Mouse (Mus musculus) intestine, postnatal 0 days (tissue): ENCODE measurements around the gene Iffo1. TPM values are rescaled to one million over a fixed set of nuclear protein-coding genes. Genes with fewer than 3 reads are reported as not detected.
A peak's percentile ranks its signal among the peaks of the same experiment; 100 is the strongest.

Experiments
- ATAC-seq: fragments of 200-750 bp; cut with Nextera tagmentation; 2 replicates; pipeline ENCODE4 v1.8.0; 2017; ENCODE audit warnings: mild to moderate bottlenecking, moderate TSS enrichment, moderate library complexity
- H3K27ac ChIP-seq: fragments of 300-500 bp; sonication (generic); 2 replicates; pipeline ENCODE4 v1.5.1; 2014; ENCODE audit warnings: mild to moderate bottlenecking, low read depth, low read length, moderate library complexity
- H3K27me3 ChIP-seq: fragments of 300-500 bp; sonication (generic); replicated peaks from 2 replicates; pipeline ENCODE4 v1.6.1; 2014; ENCODE audit warnings: low read length, mixed read lengths; ENCODE audit not compliant: control insufficient read depth, insufficient read depth
- H3K36me3 ChIP-seq: fragments of 300-500 bp; sonication (generic); 2 replicates; pipeline ENCODE4 v1.6.1; 2014; ENCODE audit warnings: mild to moderate bottlenecking, moderate library complexity; ENCODE audit not compliant: control insufficient read depth, insufficient read depth
- H3K4me1 ChIP-seq: fragments of 300-500 bp; sonication (generic); replicated peaks from 2 replicates; pipeline ENCODE4 v1.6.1; 2014; ENCODE audit warnings: antibody characterized with exemption, low read length, mixed read lengths; ENCODE audit not compliant: control insufficient read depth, insufficient read depth
- H3K4me2 ChIP-seq: fragments of 300-500 bp; sonication (generic); replicated peaks from 2 replicates; pipeline ENCODE4 v1.6.1; 2014; ENCODE audit warnings: low read depth, mild to moderate bottlenecking, moderate library complexity
- H3K4me3 ChIP-seq: fragments of 300-500 bp; sonication (generic); 2 replicates; pipeline ENCODE4 v1.5.1; 2014; ENCODE audit warnings: low read depth, low read length
- H3K9ac ChIP-seq: fragments of 300-500 bp; sonication (generic); 2 replicates; pipeline ENCODE4 v1.6.1; 2014; ENCODE audit warnings: mild to moderate bottlenecking, low read depth, low read length
- H3K9me3 ChIP-seq: fragments of 300-500 bp; sonication (generic); 2 replicates; pipeline ENCODE4 v1.6.1; 2016; ENCODE audit warnings: mixed run types; ENCODE audit not compliant: control insufficient read depth
- CTCF ChIP-seq: sonication (generic); IDR thresholded peaks from 2 replicates; pipeline ENCODE4 v1.5.1; 2016; ENCODE audit warnings: low read depth, mild to moderate bottlenecking, control low read depth, antibody characterized with exemption, moderate library complexity
- WGBS: fragments of 180-500 bp; shearing (Covaris S2); extraction: QIAGEN DNeasy Blood & Tissue Kit; methylation state at CpG from one replicate; pipeline ENCODE4 v1.1.7; 2014; 5-methylcytosine and 5-hydroxymethylcytosine counted together
- polyA plus RNA-seq: library from polyadenylated mRNA; unstranded; fragments of >200 nt; fragmentation: Nextera tagmentation; extraction: Ambion mirVana; gene quantifications from 2 replicates; pipeline ENCODE4 v1.2.1, GENCODE M21; 2015

Iffo1 gene
- 3.2 and 3.9 TPM in 2 replicates for polyA plus RNA-seq

DNA sequence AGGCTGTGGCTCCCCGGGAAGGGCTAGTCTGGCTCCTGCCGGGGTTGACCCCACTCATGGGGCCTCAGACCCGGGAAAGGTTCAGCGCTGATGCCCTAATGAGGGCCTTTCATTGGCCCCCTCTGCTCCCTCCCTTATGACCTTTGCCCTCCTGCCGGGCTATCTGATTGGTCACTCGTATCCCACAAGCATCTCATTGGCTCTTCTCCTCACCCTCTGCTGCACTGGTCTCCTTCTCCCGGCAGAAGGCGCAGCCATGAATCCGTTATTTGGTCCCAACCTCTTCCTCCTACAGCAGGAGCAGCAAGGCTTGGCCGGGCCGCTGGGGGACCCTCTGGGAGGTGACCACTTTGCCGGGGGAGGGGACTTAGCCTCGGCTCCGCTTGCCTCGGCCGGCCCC lies at the start of gene Iffo1:
Gene Iffo1, plus strand, starts transcription at position 241 of the 400 bp plus-strand sequence.
- peak; percentile 74 for TF ChIP-seq CTCF
- Histone ChIP-seq H3K4me1 (no peaks in the 10 kb centered on the region), H3K9me3 (no peaks in the 10 kb centered on the region), H3K27ac (peak within 1 kb of the TSS; percentile 42; the same call in 1 of the 2 replicates), H3K4me3 (peak within 1 kb of the TSS; percentile 57), H3K4me2 (peak within 1 kb of the TSS; percentile 68), H3K9ac (peak within 1 kb of the TSS; percentile 62), H3K36me3 (peaks cover 26% of the 10 kb centered on the region), H3K27me3 (no peaks in the 10 kb centered on the region)
- ATAC-seq, result peak; percentile 87
- 1% methylated on average over 16 of the region's 16 CpGs for WGBS

DNA sequence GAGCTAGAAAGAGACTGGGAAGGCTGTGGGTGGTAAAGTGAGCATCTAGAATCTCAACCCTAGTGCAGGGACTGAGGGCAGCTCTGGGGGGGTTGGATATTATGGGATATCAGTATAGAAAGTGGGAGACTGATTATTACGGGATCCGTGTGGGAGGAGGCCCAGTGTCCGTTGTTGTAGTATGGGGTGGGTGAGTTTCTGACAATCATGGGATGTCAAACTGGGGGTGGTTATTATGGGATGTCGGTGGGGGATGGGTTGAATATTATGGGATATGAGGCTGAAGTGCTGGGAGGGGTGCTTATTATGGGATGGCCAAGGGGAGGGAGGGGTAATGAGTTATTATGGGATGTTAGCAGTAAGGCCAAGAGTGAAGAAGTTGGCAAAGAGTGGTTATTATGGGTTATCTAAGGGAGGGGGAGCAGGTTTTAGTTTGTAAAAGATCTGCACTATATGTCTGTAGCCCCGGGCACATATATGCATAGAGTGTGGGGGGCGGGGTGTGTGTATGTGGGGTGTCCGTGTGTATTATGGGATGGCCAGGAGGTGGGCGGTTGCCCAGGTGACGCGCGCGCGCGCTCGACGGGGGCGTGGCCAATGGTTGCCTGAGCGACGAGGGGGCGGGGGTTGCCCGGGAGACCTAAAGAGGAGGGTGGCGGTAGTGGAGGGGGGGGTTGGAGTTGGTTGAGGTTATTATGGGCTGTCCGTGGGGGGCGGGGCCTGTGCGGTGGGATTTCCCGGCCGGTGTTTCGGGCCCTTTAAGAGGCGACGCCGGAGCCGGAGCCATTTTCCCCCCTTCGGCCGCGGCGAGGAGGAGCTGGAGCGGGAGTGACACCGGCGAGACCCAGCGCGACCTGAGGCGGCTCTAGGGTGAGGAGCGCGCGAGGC lies 49.4 kb upstream of the Iffo1 start, which contains the start of gene Chd4:
Gene Chd4, plus strand, starts transcription at position 591 of the 888 bp plus-strand sequence.
- peak within 1 kb of the TSS; percentile 79 for H3K4me3 ChIP-seq
- peak within 1 kb of the TSS; percentile 70 for H3K4me2 ChIP-seq
- peaks cover 12% of the 10 kb centered on the region; the same call in 1 of the 2 replicates for H3K4me1 ChIP-seq
- TF ChIP-seq CTCF, result no peak
- ATAC-seq, result peak; percentile 68
- H3K27ac ChIP-seq, result peak within 1 kb of the TSS; percentile 91
- H3K9ac ChIP-seq, result peak within 1 kb of the TSS; percentile 91
- H3K27me3 ChIP-seq, result no peaks in the 10 kb centered on the region
- 3% methylated on average over 30 of the region's 45 CpGs for WGBS
- no peaks in the 10 kb centered on the region for H3K9me3 ChIP-seq
- peaks cover 13% of the 10 kb centered on the region for H3K36me3 ChIP-seq

DNA sequence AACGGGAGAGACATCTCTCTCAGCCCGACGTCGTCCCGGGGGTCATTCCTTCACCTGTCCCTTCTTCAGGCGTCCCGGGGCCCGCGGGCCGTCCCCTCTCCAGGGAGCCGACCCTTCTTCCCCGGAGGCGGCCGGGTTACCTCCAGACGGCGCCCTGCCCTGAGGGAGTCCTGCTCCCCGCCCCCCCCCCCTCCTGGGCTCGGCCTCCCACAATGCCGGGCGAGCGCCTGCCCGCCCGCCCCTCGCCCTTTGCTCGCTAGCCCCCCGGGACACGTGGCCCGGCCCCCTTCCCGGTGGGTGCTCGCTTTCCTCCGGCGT lies 48.8 kb upstream of the Iffo1 start:
- Histone ChIP-seq H3K4me2 (peak overlapping the region; percentile 70), H3K4me3 (peak overlapping the region; percentile 79), H3K27me3 (no peaks in the 10 kb centered on the region), H3K9ac (peak overlapping the region; percentile 91), H3K36me3 (peaks cover 18% of the 10 kb centered on the region), H3K27ac (peak overlapping the region; percentile 91), H3K4me1 (peaks cover 12% of the 10 kb centered on the region; the same call in 1 of the 2 replicates), H3K9me3 (no peaks in the 10 kb centered on the region)
- no peak for TF ChIP-seq CTCF
- no peak; the same call in 1 of the 2 replicates for ATAC-seq
- 3% methylated on average over 12 of the region's 32 CpGs for WGBS

DNA sequence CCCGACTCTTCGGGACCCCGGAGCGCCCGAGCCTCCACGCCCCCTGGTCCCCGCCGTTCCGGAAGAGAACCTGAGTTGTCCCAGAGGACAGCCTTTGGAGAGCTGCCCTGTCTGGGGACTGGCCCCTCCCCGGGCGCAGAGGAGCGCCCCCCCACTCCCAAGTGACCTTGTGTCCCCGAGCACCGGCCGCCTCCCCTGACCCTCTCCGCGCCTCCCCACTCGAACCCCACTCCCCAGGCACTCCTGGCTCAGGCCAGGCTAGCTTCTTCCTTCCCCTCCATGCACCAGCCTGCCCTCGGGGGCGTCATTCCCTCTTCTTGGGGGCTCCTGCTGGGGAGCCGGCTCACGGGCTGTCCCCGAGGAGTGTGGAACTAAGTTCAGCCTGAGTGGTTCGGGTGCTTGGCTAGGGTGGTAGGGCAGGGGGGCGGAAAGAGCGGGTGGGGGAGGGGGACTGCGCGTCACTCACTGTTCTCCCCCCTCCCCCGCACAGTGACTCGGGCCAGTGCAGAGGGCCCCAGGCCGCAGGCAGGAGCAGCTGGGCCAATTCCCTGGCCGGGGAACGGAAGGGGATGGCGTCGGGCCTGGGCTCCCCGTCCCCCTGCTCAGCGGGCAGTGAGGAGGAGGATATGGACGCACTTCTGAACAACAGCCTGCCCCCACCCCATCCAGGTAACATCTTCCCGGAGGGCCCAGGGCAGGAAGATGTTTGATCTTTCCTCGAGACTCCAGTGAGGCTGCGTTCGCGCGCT lies 48.3 kb upstream of the Iffo1 start:
- H3K27ac ChIP-seq, result peak overlapping the region; percentile 91
- 0% methylated on average over 42 of the region's 44 CpGs for WGBS
- peaks cover 12% of the 10 kb centered on the region; the same call in 1 of the 2 replicates for H3K4me1 ChIP-seq
- TF ChIP-seq CTCF, result no peak
- H3K4me2 ChIP-seq, result peak overlapping the region; percentile 70
- H3K27me3 ChIP-seq, result no peaks in the 10 kb centered on the region
- H3K4me3 ChIP-seq, result peak overlapping the region; percentile 79
- H3K36me3 ChIP-seq, result peaks cover 23% of the 10 kb centered on the region
- H3K9ac ChIP-seq, result peak overlapping the region; percentile 91
- peak; percentile 41 for ATAC-seq
- H3K9me3 ChIP-seq, result no peaks in the 10 kb centered on the region

DNA sequence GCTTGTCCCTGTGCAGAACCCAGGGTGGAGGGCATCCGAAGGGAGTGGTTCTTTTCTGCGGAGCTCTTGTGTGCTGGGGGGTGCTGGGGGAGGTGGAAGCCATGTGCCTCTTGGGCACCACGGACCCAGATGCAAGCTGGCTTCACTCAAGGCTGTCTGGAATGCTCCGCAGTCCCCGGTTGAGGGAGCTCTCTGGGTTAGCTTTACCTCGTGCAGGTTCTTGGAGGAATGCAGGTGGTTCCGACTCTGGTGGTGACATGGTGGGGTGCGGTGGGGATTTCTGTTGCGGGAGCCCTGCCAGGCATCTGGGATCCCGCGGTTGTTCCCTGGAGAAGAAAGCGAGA lies 47.7 kb upstream of the Iffo1 start:
- peak overlapping the region; percentile 79 for H3K4me3 ChIP-seq
- peaks cover 12% of the 10 kb centered on the region; the same call in 1 of the 2 replicates for H3K4me1 ChIP-seq
- H3K36me3 ChIP-seq, result peaks cover 29% of the 10 kb centered on the region
- peak overlapping the region; percentile 91 for H3K27ac ChIP-seq
- WGBS, result under 1% methylated on average over 12 of the region's 12 CpGs
- TF ChIP-seq CTCF, result 0 out of 2 replicates have a peak, but pooled peaks have one; percentile 15
- H3K4me2 ChIP-seq, result peak overlapping the region; percentile 70
- H3K9me3 ChIP-seq, result no peaks in the 10 kb centered on the region
- H3K9ac ChIP-seq, result peak overlapping the region; percentile 91
- no peak for ATAC-seq
- H3K27me3 ChIP-seq, result no peaks in the 10 kb centered on the region

DNA sequence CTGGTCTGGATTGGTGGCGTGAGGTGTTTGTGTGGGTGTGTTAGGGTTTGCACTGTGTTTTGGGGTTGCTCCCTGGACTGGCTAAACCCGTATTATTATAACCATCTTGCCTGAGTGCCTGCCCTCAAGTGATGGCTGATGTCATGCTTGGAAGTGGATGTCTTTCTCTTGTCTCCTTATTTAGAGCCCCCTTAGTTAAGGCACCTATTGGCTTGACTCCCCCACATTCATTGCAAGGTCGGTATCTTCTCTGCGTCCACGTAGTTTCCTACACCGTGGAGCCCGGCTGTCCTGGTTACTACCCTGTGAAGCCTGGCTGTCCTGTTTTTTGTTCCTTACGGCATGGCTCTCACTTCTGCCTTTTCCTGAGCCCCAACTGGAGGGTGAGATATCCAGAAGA lies 47.1 kb upstream of the Iffo1 start:
- Histone ChIP-seq H3K9me3 (no peaks in the 10 kb centered on the region), H3K9ac (peak overlapping the region; percentile 91; the same call in 1 of the 2 replicates), H3K27ac (no peak overlapping the region), H3K36me3 (peaks cover 35% of the 10 kb centered on the region), H3K4me2 (peak overlapping the region; percentile 70), H3K27me3 (no peaks in the 10 kb centered on the region), H3K4me3 (peak overlapping the region; percentile 79), H3K4me1 (peaks cover 12% of the 10 kb centered on the region; the same call in 1 of the 2 replicates)
- no peak for TF ChIP-seq CTCF
- no peak for ATAC-seq
- WGBS, result 39% methylated on average over 8 of the region's 8 CpGs
